Mouse (Mus musculus): ENCODE measurements around the gene Fndc3b.

Gene Fndc3b

GRCm38 (mm10) chr3:27670416-27670815, 40.7 kb downstream of the Fndc3b start:
- DNase-seq (ENCODE audit: low spot score): no peak

- no peak for DNase-seq (ENCODE audit: low spot score)
Measured at GRCm38 (mm10) chr3:27667280-27667679, 43.8 kb downstream of the Fndc3b start.

GRCm38 (mm10) chr3:27665338-27665737, 45.8 kb downstream of the Fndc3b start:
- DNase-seq (ENCODE audit: low spot score): no peak

GRCm38 (mm10) chr3:27663221-27663620, 47.9 kb downstream of the Fndc3b start:
- DNase-seq (ENCODE audit: low spot score): no peak

GRCm38 (mm10) chr3:27658198-27658763, 52.8 kb downstream of the Fndc3b start:
- DNase-seq (ENCODE audit: low spot score): no peak

- peak; percentile 81 for DNase-seq (ENCODE audit: low spot score)
Measured at GRCm38 (mm10) chr3:27656764-27657390, 54.2 kb downstream of the Fndc3b start.

- no peak for DNase-seq (ENCODE audit: low spot score)
Measured at GRCm38 (mm10) chr3:27655673-27656072, 55.4 kb downstream of the Fndc3b start.

- DNase-seq (ENCODE audit: low spot score): no peak
Measured at GRCm38 (mm10) chr3:27655042-27655441, 56.1 kb downstream of the Fndc3b start.

- DNase-seq (ENCODE audit: low spot score): no peak
Measured at GRCm38 (mm10) chr3:27652451-27653011, 58.6 kb downstream of the Fndc3b start.

- DNase-seq (ENCODE audit: low spot score): no peak
Measured at GRCm38 (mm10) chr3:27651731-27652130, 59.4 kb downstream of the Fndc3b start.

GRCm38 (mm10) chr3:27650083-27650482, 61.0 kb downstream of the Fndc3b start:
- no peak for DNase-seq (ENCODE audit: low spot score)

GRCm38 (mm10) chr3:27649316-27649715, 61.8 kb downstream of the Fndc3b start:
- no peak for DNase-seq (ENCODE audit: low spot score)

GRCm38 (mm10) chr3:27642381-27642780, 68.7 kb downstream of the Fndc3b start:
- DNase-seq (ENCODE audit: low spot score): no peak

- DNase-seq (ENCODE audit: low spot score): no peak
Measured at GRCm38 (mm10) chr3:27639701-27640100, 71.4 kb downstream of the Fndc3b start.

GRCm38 (mm10) chr3:27637046-27637661, 74.0 kb downstream of the Fndc3b start:
- DNase-seq (ENCODE audit: low spot score): no peak

- no peak for DNase-seq (ENCODE audit: low spot score)
Measured at GRCm38 (mm10) chr3:27635776-27636175, 75.3 kb downstream of the Fndc3b start.

- DNase-seq (ENCODE audit: low spot score): no peak
Measured at GRCm38 (mm10) chr3:27632880-27633279, 78.2 kb downstream of the Fndc3b start.

GRCm38 (mm10) chr3:27631112-27631511, 80.0 kb downstream of the Fndc3b start:
- peak; percentile 96 for DNase-seq (ENCODE audit: low spot score)

- DNase-seq (ENCODE audit: low spot score): no peak
Measured at GRCm38 (mm10) chr3:27629716-27630115, 81.4 kb downstream of the Fndc3b start.

- DNase-seq (ENCODE audit: low spot score): no peak
Measured at GRCm38 (mm10) chr3:27626301-27626700, 84.8 kb downstream of the Fndc3b start.

GRCm38 (mm10) chr3:27625592-27625985, 85.5 kb downstream of the Fndc3b start:
- peak; percentile 46 for DNase-seq (ENCODE audit: low spot score)

GRCm38 (mm10) chr3:27624974-27625591, 86.0 kb downstream of the Fndc3b start:
- DNase-seq (ENCODE audit: low spot score): peak; percentile 34

GRCm38 (mm10) chr3:27622451-27622850, 88.7 kb downstream of the Fndc3b start:
- no peak for DNase-seq (ENCODE audit: low spot score)

Data from adipocyte (in vitro differentiated cells).